8 mouse cellular contexts compared by ENCODE assay signal in genomic region chr8:109778993-109779421, GRCm38 (mm10). TPM values are rescaled to one million over a fixed set of nuclear protein-coding genes. Genes with fewer than 3 reads are reported as not detected.
DNase-seq lines count a peak whose midpoint lies in the region; ATAC-seq lines count a peak whose summit lies in the region.

No protein-coding gene starts in this region.

- no peaks in the 10 kb centered on the region for H3K27me3 ChIP-seq in forebrain, embryonic 11.5 days (ENCODE audit: control insufficient read depth, insufficient read depth, low read length)
- 0 out of 2 replicates have a peak, but pooled peaks cover 2% of the 10 kb centered on the region for H3K27me3 ChIP-seq in intestine, embryonic 16.5 days (replicated peaks; ENCODE audit: control insufficient read depth, insufficient read depth, low read length)
- H3K27me3 ChIP-seq in lung, embryonic 16.5 days (ENCODE audit: control insufficient read depth, insufficient read depth, low read depth, low read length) = no peaks in the 10 kb centered on the region; the same call in 1 of the 2 replicates

- H3K9me3 ChIP-seq in forebrain, embryonic 11.5 days (ENCODE audit: control insufficient read depth, low read length) = no peaks in the 10 kb centered on the region
- H3K9me3 ChIP-seq in intestine, embryonic 16.5 days (ENCODE audit: control insufficient read depth, low read length) = no peaks in the 10 kb centered on the region
- no peaks in the 10 kb centered on the region for H3K9me3 ChIP-seq in lung, embryonic 16.5 days (ENCODE audit: control insufficient read depth, low read length)

- peak; percentile 40 for ATAC-seq in cerebellum, adult (ENCODE audit: insufficient number of reproducible peaks, low FRiP score, low TSS enrichment)
- ATAC-seq in forebrain, embryonic 11.5 days (replicated peaks; ENCODE audit: low FRiP score) = peak; percentile 75
- peak; percentile 34 for ATAC-seq in intestine, embryonic 16.5 days
- peak; percentile 61 for ATAC-seq in lung, embryonic 16.5 days (ENCODE audit: low read depth)

- peak overlapping the region; percentile 95 for H3K27ac ChIP-seq in forebrain, embryonic 11.5 days (ENCODE audit: low read depth, low read length)
- H3K27ac ChIP-seq in intestine, embryonic 16.5 days (ENCODE audit: low read length) = peak overlapping the region; percentile 98
- H3K27ac ChIP-seq in lung, embryonic 16.5 days (ENCODE audit: low read length) = peak overlapping the region; percentile 97

- H3K9ac ChIP-seq in forebrain, embryonic 11.5 days (ENCODE audit: low read length) = peak overlapping the region; percentile 96
- peak overlapping the region; percentile 97 for H3K9ac ChIP-seq in intestine, embryonic 16.5 days (ENCODE audit: low read depth, low read length)
- peak overlapping the region; percentile 95 for H3K9ac ChIP-seq in lung, embryonic 16.5 days (ENCODE audit: low read length)

- DNase-seq in cerebellum, postnatal 36 days = no peak
- peak; percentile 11 for DNase-seq in retina, adult 2 months (ENCODE audit: low read depth, low spot score)
- no peak for DNase-seq in retina, postnatal 1 day
- DNase-seq in forebrain, embryonic 11.5 days (ENCODE audit: low spot score) = no peak
- peak; percentile 19 for DNase-seq in right cerebral cortex, postnatal 14 days

- H3K4me3 ChIP-seq in forebrain, embryonic 11.5 days (ENCODE audit: low read depth, low read length) = peak overlapping the region; percentile 96
- peak overlapping the region; percentile 97 for H3K4me3 ChIP-seq in intestine, embryonic 16.5 days (ENCODE audit: low read length)
- H3K4me3 ChIP-seq in lung, embryonic 16.5 days (ENCODE audit: low read length) = peak overlapping the region; percentile 96

- H3K36me3 ChIP-seq in forebrain, embryonic 11.5 days (ENCODE audit: control insufficient read depth, insufficient read depth, low read length) = no peaks in the 10 kb centered on the region
- no peaks in the 10 kb centered on the region for H3K36me3 ChIP-seq in intestine, embryonic 16.5 days (ENCODE audit: control insufficient read depth, insufficient read depth, low read length)
- no peaks in the 10 kb centered on the region for H3K36me3 ChIP-seq in lung, embryonic 16.5 days (ENCODE audit: control insufficient read depth, insufficient read depth, low read length)

- peaks cover 4% of the 10 kb centered on the region; the same call in 1 of the 2 replicates for H3K4me1 ChIP-seq in forebrain, embryonic 11.5 days (replicated peaks; ENCODE audit: control insufficient read depth, insufficient read depth, low read length)
- peaks cover 7% of the 10 kb centered on the region for H3K4me1 ChIP-seq in intestine, embryonic 16.5 days (ENCODE audit: control insufficient read depth, insufficient read depth, low read length)
- peaks cover 13% of the 10 kb centered on the region for H3K4me1 ChIP-seq in lung, embryonic 16.5 days (replicated peaks; ENCODE audit: control insufficient read depth, insufficient read depth, low read length)

- under 1% methylated on average over 31 of the region's 32 CpGs for WGBS in forebrain, embryonic 11.5 days
- under 1% methylated on average over 29 of the region's 32 CpGs for WGBS in intestine, embryonic 16.5 days
- WGBS in lung, embryonic 16.5 days = 0% methylated on average over 32 of the region's 32 CpGs

- peak overlapping the region; percentile 93 for H3K4me2 ChIP-seq in forebrain, embryonic 11.5 days (ENCODE audit: low read depth, low read length, severe bottlenecking)
- H3K4me2 ChIP-seq in intestine, embryonic 16.5 days (ENCODE audit: low read depth, low read length) = peak overlapping the region; percentile 93
- peak overlapping the region; percentile 98 for H3K4me2 ChIP-seq in lung, embryonic 16.5 days (ENCODE audit: low read depth, low read length)

RNA-seq across cellular contexts. Expression of gene Ap1g1, which starts 0.7 kb away (rescaled TPM):
- 47.0 and 47.1 TPM in 2 replicates for polyA plus RNA-seq in forebrain, embryonic 11.5 days (2014; fragmentation: Nextera tagmentation; extraction: Ambion mirVana)
- polyA plus RNA-seq in intestine, embryonic 16.5 days (2015; fragmentation: Nextera tagmentation; extraction: Ambion mirVana) = 31.3 and 36.7 TPM in 2 replicates
- polyA plus RNA-seq in lung, embryonic 16.5 days (2015; fragmentation: Nextera tagmentation; extraction: Ambion mirVana) = 41.8 and 46.6 TPM in 2 replicates

RNA-seq across cellular contexts. Expression of gene Atxn1l, which starts 41.5 kb away (rescaled TPM):
- polyA plus RNA-seq in forebrain, embryonic 11.5 days (2014; fragmentation: Nextera tagmentation; extraction: Ambion mirVana) = 8.3 and 8.6 TPM in 2 replicates
- polyA plus RNA-seq in intestine, embryonic 16.5 days (2015; fragmentation: Nextera tagmentation; extraction: Ambion mirVana) = 4.5 and 5.1 TPM in 2 replicates
- 7.6 and 7.7 TPM in 2 replicates for polyA plus RNA-seq in lung, embryonic 16.5 days (2015; fragmentation: Nextera tagmentation; extraction: Ambion mirVana)

Comparison
In these comparisons a context has a peak if more than half of its experiments do, and no peak if none do; other contexts are left out.
1. DNase-seq: peak in retina, adult 2 months (single experiment) and right cerebral cortex, postnatal 14 days (single experiment); none in cerebellum, postnatal 36 days (0 of 2), retina, postnatal 1 day (single experiment) and forebrain, embryonic 11.5 days (single experiment).
2. Peak in every context shown above with its lines, with median percentiles within 50 percentile points of each other: ATAC-seq, H3K27ac ChIP-seq, H3K4me2 ChIP-seq, H3K4me3 ChIP-seq and H3K9ac ChIP-seq.